24 mouse cellular contexts compared by ENCODE assay signal in the genomic region with DNA sequence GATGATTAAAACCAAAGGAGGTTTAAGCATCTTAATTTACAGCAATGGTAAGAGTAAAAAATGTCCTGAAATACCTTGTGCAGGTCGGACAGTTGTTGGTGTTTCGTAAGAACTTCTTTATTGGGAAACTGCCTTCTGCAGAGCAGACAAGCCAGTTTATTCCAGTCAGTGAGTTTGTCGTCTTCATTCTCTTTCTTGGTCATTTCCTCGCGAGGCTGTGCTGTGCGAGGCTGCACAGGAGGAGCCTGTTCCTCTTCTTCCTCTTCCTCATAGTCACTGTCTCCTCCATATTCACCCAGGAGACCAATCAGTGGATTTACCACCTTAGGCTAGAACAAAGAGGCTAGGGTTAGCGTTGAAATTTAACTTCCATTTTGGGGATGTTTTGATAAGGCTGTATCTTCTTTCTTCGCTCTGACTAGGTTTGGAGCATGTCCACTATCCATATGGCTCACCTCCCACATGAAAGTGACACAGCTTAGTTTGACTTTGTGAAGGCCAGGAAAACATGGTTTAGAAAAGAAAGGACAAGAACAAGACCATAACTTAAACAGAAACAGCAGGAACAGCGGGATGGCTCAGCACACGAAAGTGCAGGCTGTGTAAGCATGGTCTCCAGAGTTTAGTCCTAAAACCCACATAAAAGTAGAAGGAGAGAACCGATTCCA. TPM values are rescaled to one million over a fixed set of nuclear protein-coding genes. Genes with fewer than 3 reads are reported as not detected.
DNase-seq lines count a peak whose midpoint lies in the region; ATAC-seq and TF ChIP-seq lines count a peak whose summit lies in the region.
"Had no signal": no experiment of that assay in that cellular context is flagged by ENCODE, and none has a peak within 500 bp of the region (broad histone marks: within the 10 kb centered on the region; RNA-seq: fewer than 3 reads in every experiment).

No protein-coding gene starts in this region.

- H3K4me2 ChIP-seq in forebrain, embryonic 11.5 days (ENCODE audit: low read depth, low read length, severe bottlenecking) = no peak overlapping the region
- H3K4me2 ChIP-seq: embryonic facial prominence, embryonic 15.5 days; forebrain, embryonic 12.5 days; heart, embryonic 15.5 days; hindbrain, embryonic 13.5 days had no signal

- no peaks in the 10 kb centered on the region for H3K4me1 ChIP-seq in forebrain, embryonic 11.5 days (replicated peaks; ENCODE audit: control insufficient read depth, insufficient read depth, low read length)
- H3K4me1 ChIP-seq: embryonic facial prominence, embryonic 15.5 days; forebrain, embryonic 12.5 days; heart, embryonic 10.5 days; heart, embryonic 15.5 days; hindbrain, embryonic 13.5 days had no signal

- DNase-seq in layer of hippocampus, adult 2 months (ENCODE audit: low spot score in 2 of 2) = no peak
- no peak for DNase-seq in layer of hippocampus, postnatal 36 days
- peak; percentile 9 for DNase-seq in right cerebral cortex, postnatal 25 days
- no peak for DNase-seq in right cerebral cortex, postnatal 14 days
- peak; percentile 19 for DNase-seq in fat pad, adult 2 months (ENCODE audit: extremely low read depth, low read depth, low spot score)
- no peak for DNase-seq in forebrain, embryonic 11.5 days (ENCODE audit: low spot score)
- DNase-seq in natural killer cell, adult 2 months (ENCODE audit: low spot score in 2 of 2) = no peak
- DNase-seq: adrenal gland, adult 2 months; adrenal gland, postnatal 25 days; cerebellum, adult 2 months; cerebellum, postnatal 10 days; embryo, embryonic 11 days; gastrocnemius, adult 2 months; gastrocnemius, postnatal 25 days; heart, adult 18-20 months; heart, postnatal 14 days had no signal

- TF ChIP-seq CTCF in layer of hippocampus, adult 2 months (conservative IDR thresholded peaks at IDR 0.05) = no peak

- H3K36me3 ChIP-seq in forebrain, embryonic 11.5 days (ENCODE audit: control insufficient read depth, insufficient read depth, low read length) = peaks cover 8% of the 10 kb centered on the region; the same call in 1 of the 2 replicates

- ATAC-seq in forebrain, embryonic 11.5 days (replicated peaks; ENCODE audit: low FRiP score) = no peak
- ATAC-seq: forebrain, embryonic 16.5 days; hindbrain, postnatal 0 days had no signal

- WGBS in forebrain, embryonic 11.5 days = 98% methylated on average over 11 of the region's 11 CpGs

- no peaks in the 10 kb centered on the region for H3K27me3 ChIP-seq in forebrain, embryonic 11.5 days (ENCODE audit: control insufficient read depth, insufficient read depth, low read length)
- H3K27me3 ChIP-seq: embryonic facial prominence, embryonic 15.5 days; forebrain, embryonic 12.5 days; heart, embryonic 15.5 days; hindbrain, embryonic 13.5 days had no signal

- no peaks in the 10 kb centered on the region for H3K9me3 ChIP-seq in forebrain, embryonic 11.5 days (ENCODE audit: control insufficient read depth, low read length)
- H3K9me3 ChIP-seq: embryonic facial prominence, embryonic 15.5 days; forebrain, embryonic 12.5 days; heart, embryonic 10.5 days; heart, embryonic 15.5 days; hindbrain, embryonic 13.5 days had no signal

- no peak overlapping the region for H3K4me3 ChIP-seq in layer of hippocampus, adult 2 months
- no peak overlapping the region for H3K4me3 ChIP-seq in forebrain, embryonic 11.5 days (ENCODE audit: low read depth, low read length)
- H3K4me3 ChIP-seq: embryonic facial prominence, embryonic 15.5 days; erythroblast, embryonic 14.5 days; forebrain, embryonic 12.5 days; gastrocnemius, adult 2 months; heart, embryonic 10.5 days; heart, embryonic 15.5 days; hindbrain, embryonic 13.5 days had no signal

- H3K27ac ChIP-seq in layer of hippocampus, adult 2 months = peak overlapping the region; percentile 36; the same call in 1 of the 2 replicates
- H3K27ac ChIP-seq in forebrain, embryonic 11.5 days (ENCODE audit: low read depth, low read length) = no peak overlapping the region
- H3K27ac ChIP-seq: embryonic facial prominence, embryonic 15.5 days; forebrain, embryonic 12.5 days; gastrocnemius, adult 2 months; heart, embryonic 10.5 days; heart, embryonic 15.5 days; hindbrain, embryonic 13.5 days; hindbrain, postnatal 0 days had no signal

- no peak overlapping the region for H3K9ac ChIP-seq in forebrain, embryonic 11.5 days (ENCODE audit: low read length)
- H3K9ac ChIP-seq: embryonic facial prominence, embryonic 15.5 days; forebrain, embryonic 12.5 days; heart, embryonic 15.5 days; hindbrain, embryonic 13.5 days had no signal

RNA-seq across cellular contexts. Expression of a gene that starts 11.9 kb away (rescaled TPM):
- total RNA-seq in layer of hippocampus, adult 2 months (2021) = 100 to 1,000 TPM; 141 to 159 TPM
- total RNA-seq in layer of hippocampus, postnatal 36 days (2021) = 100 to 1,000 TPM; 143 to 166 TPM
- 198 and 206 TPM in 2 replicates for polyA plus RNA-seq in forebrain, embryonic 11.5 days (2014; fragmentation: Nextera tagmentation; extraction: Ambion mirVana)

Comparison
In these comparisons a context has a peak if more than half of its experiments do, and no peak if none do; other contexts are left out.
1. DNase-seq: peak in right cerebral cortex, postnatal 25 days (single experiment) and fat pad, adult 2 months (single experiment); none in layer of hippocampus, adult 2 months (0 of 2), layer of hippocampus, postnatal 36 days (0 of 2), right cerebral cortex, postnatal 14 days (single experiment), forebrain, embryonic 11.5 days (single experiment) and natural killer cell, adult 2 months (0 of 2).